In the genomic region with DNA sequence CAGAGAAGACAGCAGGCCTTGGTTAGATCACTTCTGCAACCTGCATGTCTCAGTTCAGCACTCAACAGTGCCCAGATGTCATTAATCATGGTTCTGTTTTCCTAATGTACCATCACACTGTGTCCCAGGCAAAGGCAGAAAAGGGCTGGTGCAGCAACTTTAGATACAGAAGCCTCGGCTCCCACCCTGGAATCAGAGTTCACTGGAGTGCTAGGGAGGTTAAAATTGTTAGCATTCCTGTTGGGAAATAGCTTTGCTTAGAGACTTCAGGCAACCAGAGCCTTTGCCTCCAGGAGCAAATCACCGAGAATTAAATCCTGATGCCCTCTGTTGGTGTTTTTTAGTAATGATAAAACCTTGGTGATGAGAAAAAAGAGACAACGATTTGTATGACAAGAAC, we compare ENCODE assay signal across 10 mouse cellular contexts. TPM values are rescaled to one million over a fixed set of nuclear protein-coding genes. Genes with fewer than 3 reads are reported as not detected.
DNase-seq lines count a peak whose midpoint lies in the region; ATAC-seq lines count a peak whose summit lies in the region.
"Had no signal": no experiment of that assay in that cellular context is flagged by ENCODE, and none has a peak within 500 bp of the region (broad histone marks: within the 10 kb centered on the region; RNA-seq: fewer than 3 reads in every experiment).

No protein-coding gene starts in this region.

- H3K4me3 ChIP-seq in kidney, embryonic 16.5 days (ENCODE audit: low read length), result no peak overlapping the region
- H3K4me3 ChIP-seq: neural tube, embryonic 13.5 days had no signal

- no peak for DNase-seq in frontal cortex, postnatal 14 days (ENCODE audit: low spot score in 2 of 2)
- peak; percentile 26 for DNase-seq in retina, embryonic 14.5 days (ENCODE audit: low spot score)
- DNase-seq in retina, postnatal 1 day, result no peak
- DNase-seq in B cell, adult 2 months, result no peak
- no peak for DNase-seq in left cerebral cortex, postnatal 4 days

- ATAC-seq in frontal cortex, adult (ENCODE audit: low TSS enrichment), result peak; percentile 34; the same call in 1 of the 2 replicates
- peak; percentile 73; the same call in 1 of the 2 replicates for ATAC-seq in kidney, embryonic 16.5 days (ENCODE audit: low FRiP score, low TSS enrichment)
- no peak for ATAC-seq in monocyte, adult 5-6 weeks (replicated peaks; ENCODE audit: insufficient number of reproducible peaks, low FRiP score, low TSS enrichment, poor library complexity, severe bottlenecking)

- no peak overlapping the region for H3K9ac ChIP-seq in kidney, embryonic 16.5 days (replicated peaks; ENCODE audit: low read length)
- H3K9ac ChIP-seq: liver, embryonic 14.5 days; neural tube, embryonic 13.5 days had no signal

- 27% methylated on average over 3 of the region's 3 CpGs for WGBS in kidney, embryonic 16.5 days

- intact Hi-C loops in left cerebral cortex, postnatal 4 days (cut with DNase I), result no loop called here

- H3K27me3 ChIP-seq in kidney, embryonic 16.5 days (ENCODE audit: insufficient read depth, low read length), result no peaks in the 10 kb centered on the region
- H3K27me3 ChIP-seq: neural tube, embryonic 13.5 days had no signal

- H3K9me3 ChIP-seq in kidney, embryonic 16.5 days (ENCODE audit: low read length), result no peaks in the 10 kb centered on the region
- H3K9me3 ChIP-seq: neural tube, embryonic 13.5 days had no signal

- H3K4me1 ChIP-seq in kidney, embryonic 16.5 days (ENCODE audit: insufficient read depth, low read length), result no peaks in the 10 kb centered on the region
- H3K4me1 ChIP-seq: neural tube, embryonic 13.5 days had no signal

- no peak overlapping the region for H3K27ac ChIP-seq in kidney, embryonic 16.5 days (ENCODE audit: low read length)
- H3K27ac ChIP-seq: liver, embryonic 14.5 days; neural tube, embryonic 13.5 days had no signal

- no peaks in the 10 kb centered on the region for H3K36me3 ChIP-seq in kidney, embryonic 16.5 days (ENCODE audit: insufficient read depth, low read length)
- H3K36me3 ChIP-seq: neural tube, embryonic 13.5 days had no signal

- no peak overlapping the region for H3K4me2 ChIP-seq in kidney, embryonic 16.5 days (replicated peaks; ENCODE audit: low read depth, low read length)
- H3K4me2 ChIP-seq: neural tube, embryonic 13.5 days had no signal

RNA-seq across cellular contexts. Expression of a gene that starts 45.7 kb away (rescaled TPM):
- polyA plus RNA-seq in kidney, embryonic 16.5 days (2015; fragmentation: Nextera tagmentation; extraction: Ambion mirVana), result 0.09 and 0.11 TPM in 2 replicates
- total RNA-seq in monocyte, adult 5-6 weeks (2017), result not detected in 3 replicates
- 10 to 100 TPM; 23.1 to 25.8 TPM for total RNA-seq in left cerebral cortex, postnatal 4 days (2021)

Comparison
In these comparisons a context has a peak if more than half of its experiments do, and no peak if none do; other contexts are left out.
1. RNA of a gene that starts 45.7 kb away (total RNA-seq): 23.1 to 25.8 TPM in left cerebral cortex, postnatal 4 days; not detected in monocyte, adult 5-6 weeks; every median in the first group is over 10 times any median in the second.